Mouse (Mus musculus) heart, adult 18-20 months (tissue): Measurements from ENCODE around the gene Dnah6. TPM values are rescaled to one million over a fixed set of nuclear protein-coding genes. Genes with fewer than 3 reads are reported as not detected.

Source experiments
- DNase-seq, 2 experiments: peaks; one replicate each; pipeline ENCODE4 v3.0.0; 2021 to 2022; ENCODE audit warnings: mixed read lengths in 1 of 2
- total RNA-seq, 2 experiments: library from RNA; stranded (reverse); gene quantifications; 2 replicates each; pipeline ENCODE4 v1.2.3; 2021

The Dnah6 gene
- total RNA-seq, 2 experiments from 2014 or later = 0.05 to 0.51 TPM

DNA sequence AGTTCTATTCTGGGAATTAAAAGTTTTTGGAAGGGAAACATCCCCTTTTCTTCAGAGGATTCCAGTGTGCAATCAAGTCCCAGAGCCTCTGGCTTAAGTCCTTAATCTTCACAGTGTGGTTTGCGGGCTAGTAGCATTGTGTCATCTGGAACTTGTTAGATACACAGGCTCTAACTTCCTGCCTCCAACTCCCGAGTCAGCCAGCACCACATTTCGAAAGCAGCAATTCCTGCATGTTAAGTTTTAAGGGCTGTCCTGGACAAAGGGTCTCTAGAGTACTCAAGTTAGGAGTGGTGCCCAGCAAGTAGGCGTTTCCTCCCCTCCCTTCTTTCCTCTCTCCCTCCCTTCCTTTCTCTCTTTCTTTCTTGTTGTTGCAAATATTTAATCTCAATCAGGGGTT lies 7.0 kb upstream of the Dnah6 start:
- DNase-seq = peak; percentile 40 to 65

- DNase-seq = peak; percentile 25 to 73
These were observed 6.1 kb upstream of the Dnah6 start for GRCm38 (mm10) chr6:73227376-73228158.

GRCm38 (mm10) chr6:73222841-73223526 lies 1.5 kb upstream of the Dnah6 start:
- DNase-seq = peak; percentile 94 to 96

- DNase-seq = no peak
These were observed 696 bp upstream of the Dnah6 start for GRCm38 (mm10) chr6:73221958-73222735.

DNA sequence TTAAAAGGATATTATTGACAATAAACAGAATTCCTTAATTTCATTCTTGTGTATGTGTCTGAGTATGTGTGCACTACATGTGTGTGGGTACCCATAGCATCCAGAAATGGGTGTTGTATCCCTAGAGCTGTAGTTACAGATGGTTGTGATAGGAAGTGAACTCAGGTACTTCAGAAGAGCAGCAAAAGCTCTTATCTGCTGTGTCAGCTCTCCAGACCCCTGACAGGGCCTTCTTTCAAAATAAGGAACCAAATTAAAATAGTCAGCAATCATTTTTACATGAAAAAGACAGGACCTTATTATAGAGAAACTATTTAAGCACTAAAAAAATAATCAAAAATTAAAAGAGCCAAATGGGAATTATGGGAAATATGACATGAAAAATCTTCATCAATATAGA lies 9.8 kb downstream of the Dnah6 start:
- no peak for DNase-seq

GRCm38 (mm10) chr6:73211036-73211435 lies 10.4 kb downstream of the Dnah6 start:
- no peak for DNase-seq

- DNase-seq = peak in 1 of 2 experiments; percentile 12
These were observed 10.9 kb downstream of the Dnah6 start for GRCm38 (mm10) chr6:73210445-73210972.

DNA sequence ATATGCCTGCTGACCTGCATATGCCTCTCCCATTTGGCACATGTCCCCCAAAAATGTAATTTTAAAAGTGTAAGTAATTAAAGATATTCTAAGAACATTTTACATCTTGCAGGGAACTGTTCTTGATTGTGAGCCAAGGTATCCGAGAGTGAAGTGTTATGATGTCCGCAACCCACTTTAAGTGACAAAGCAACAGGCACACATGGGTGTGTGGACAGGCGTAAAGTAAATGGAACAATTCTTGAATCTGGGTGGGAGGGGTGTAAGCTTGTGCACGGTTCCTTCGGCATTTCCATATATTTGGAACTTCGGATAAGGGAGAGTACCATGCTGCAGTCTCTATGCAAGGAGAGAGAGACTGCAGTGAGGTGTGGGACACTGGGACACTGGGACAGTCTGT lies 11.9 kb downstream of the Dnah6 start:
- no peak for DNase-seq

DNA sequence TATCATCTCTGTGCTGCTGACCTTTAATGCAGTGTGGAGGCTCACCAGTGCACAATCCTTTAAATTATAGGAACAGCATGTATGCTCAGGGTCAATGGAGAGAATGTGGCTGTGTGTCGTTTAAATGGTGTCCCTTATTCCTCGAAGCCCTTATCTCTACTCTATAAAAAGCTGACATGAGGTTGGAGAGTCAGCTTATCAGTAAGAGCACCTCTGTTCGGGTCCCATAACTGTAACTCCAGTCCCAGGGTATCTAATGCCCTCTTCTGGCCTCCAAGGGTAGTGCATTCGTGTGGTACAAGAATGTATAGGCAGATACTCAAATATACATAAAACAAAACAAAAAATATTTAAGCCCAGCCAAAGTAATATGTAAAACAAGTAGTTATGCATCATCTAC lies 16.5 kb downstream of the Dnah6 start:
- peak in 1 of 2 experiments; percentile 17 for DNase-seq

- no peak for DNase-seq
These were observed 17.7 kb downstream of the Dnah6 start for GRCm38 (mm10) chr6:73203724-73204123.

DNA sequence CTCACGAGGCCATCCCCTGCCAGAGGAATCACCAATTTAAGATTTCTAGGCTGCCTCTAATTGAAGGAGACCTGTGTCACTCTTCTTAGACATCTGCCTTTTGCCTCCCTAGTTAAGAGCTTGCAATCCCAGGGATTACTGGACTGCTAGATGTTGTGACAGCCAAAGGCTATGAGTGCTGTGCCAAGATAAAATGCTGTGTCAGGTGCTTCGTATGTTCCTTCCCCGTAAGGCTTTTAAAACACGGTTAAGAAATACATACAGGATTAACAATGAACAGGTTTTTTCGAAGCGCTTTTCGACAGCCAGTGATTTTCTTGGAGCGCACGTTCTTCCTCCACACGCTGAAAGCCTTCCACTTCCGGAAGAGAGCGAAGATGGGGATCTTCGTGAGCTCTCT lies 26.2 kb downstream of the Dnah6 start:
- no peak for DNase-seq

DNA sequence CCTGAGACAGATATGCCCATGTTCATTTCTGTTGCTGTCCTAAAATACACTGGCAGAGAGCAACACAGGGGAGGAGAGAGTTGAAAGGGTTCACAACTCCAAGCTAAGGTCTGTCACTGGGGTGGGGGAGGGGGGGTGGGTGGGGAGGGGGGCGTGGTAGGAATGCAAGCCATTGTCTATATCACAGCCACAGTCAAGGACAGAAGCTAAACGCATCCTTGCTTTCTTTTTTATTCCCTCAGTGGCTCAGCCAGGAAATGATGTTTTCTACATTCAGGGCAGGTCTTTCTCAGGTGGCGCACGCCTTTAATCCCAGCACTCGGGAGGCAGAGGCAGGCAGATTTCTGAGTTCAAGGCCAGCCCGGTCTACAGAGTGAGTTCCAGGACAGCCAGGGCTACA lies 30.7 kb downstream of the Dnah6 start:
- DNase-seq = no peak

GRCm38 (mm10) chr6:73184276-73184675 lies 37.2 kb downstream of the Dnah6 start:
- no peak for DNase-seq

DNA sequence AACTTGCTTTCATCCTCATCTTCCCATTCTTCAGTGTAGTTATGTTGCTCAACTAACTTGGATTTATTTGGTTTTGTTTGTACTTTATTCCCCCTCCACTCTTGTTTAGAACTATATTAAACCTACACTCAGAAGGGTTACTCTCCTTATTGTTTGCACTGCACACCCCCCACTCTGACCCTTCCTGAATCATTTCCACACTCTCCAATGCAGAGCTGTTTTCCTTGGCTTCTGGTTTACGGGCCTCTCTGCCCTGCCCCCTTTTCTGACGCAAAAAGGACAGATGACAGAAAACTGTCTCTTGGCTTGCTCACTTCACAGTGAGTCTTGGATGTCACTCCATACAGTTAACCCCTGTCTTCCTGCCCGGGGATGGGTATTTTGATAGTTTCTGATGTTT lies 38.5 kb downstream of the Dnah6 start:
- DNase-seq = no peak

DNA sequence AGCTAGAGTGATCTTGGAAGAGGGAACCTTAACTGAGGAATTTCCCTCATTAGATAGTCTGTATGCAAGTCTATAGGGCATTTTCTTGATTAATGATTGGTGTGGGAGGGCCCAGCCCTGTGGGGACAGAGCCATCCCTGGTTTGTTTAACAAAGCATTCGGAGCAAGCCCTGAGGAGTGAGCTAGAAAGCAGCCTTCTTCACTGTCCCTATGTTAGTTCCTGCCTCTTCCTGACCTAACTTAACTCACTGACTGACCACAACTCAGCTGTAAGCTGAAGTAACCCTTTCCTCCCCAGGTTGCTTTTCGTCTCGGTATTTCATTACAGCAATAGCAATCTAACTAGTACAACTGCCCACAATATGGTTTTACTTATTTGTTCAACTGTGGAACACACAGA lies 39.0 kb downstream of the Dnah6 start:
- no peak for DNase-seq

- DNase-seq = no peak
These were observed 39.4 kb downstream of the Dnah6 start for GRCm38 (mm10) chr6:73182006-73182405.

DNA sequence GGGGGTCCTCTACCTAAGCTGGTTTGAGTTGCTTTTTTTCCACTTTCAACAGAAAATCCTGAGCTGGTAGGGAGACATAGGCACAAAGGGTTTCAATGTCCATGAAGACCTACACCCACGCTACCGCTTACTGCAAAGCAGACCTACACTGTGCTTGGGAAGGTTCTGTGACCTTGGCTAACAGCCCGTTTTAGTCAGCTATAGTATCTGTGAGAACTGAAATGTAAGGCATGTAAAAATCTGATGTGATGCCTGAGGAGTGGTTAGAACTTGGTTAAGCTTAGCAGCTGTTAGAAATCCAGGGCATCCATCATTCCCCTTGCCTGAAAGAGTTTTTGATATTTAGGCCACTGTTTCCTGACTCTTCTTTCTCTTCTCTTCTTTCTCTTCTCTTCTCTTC lies 46.3 kb downstream of the Dnah6 start:
- no peak for DNase-seq

DNA sequence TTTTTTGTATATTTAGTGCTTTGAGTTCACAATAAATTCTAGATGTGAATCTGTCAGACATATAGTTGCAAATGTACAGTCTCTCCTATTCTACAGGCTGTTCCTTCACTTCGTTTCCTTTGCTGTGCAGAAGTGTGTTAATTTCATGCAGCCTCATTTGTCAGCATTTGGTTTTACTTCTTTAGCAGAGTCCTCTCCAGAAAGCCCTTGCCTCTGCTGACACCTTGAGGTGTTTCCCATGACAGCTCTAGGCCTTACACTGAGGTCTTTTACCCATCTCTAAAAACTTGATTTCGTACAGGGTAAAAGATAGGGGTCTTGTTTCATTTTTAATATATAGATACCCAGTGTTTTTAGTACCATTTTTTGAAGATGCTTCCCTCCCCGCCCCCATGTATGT lies 54.2 kb downstream of the Dnah6 start:
- no peak for DNase-seq

DNA sequence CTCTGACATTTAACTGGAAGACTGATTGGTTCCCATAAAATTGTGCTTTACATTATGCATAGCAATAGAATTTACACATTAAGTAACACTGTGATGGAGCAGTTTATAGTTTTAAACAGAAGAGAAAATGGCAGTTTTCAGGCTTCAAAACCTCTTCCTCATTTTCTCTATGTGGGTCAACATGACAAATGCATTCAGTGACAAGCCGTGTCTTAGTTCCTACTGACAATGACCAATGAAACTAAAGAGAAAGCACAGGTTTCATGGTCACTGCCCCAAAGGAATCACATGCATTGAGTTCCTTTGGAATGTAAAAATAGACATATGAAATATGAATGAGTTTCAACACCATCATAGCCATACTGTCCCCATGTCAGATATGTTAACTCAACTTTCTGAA lies 58.5 kb downstream of the Dnah6 start:
- DNase-seq = no peak

DNA sequence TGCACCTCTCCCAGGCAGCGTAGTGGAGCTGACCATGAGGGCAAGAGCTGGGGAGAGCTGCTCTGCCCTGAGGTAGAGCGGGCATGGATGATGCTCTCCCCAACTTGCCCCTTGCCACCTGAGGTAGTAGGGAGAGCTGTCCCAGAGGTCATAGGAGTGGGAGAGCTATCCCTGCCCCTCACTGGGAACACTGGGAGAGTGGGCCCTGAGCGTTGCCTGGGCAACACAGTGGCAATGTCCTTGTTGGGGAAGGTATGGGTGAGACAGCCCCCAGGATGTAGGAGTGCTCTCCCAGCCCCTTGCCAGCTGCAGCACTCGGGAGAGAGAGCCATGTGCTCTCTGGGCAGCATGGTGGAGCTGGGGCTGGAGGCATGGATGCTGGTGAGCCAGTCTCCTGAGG lies 60.1 kb downstream of the Dnah6 start:
- no peak for DNase-seq

DNA sequence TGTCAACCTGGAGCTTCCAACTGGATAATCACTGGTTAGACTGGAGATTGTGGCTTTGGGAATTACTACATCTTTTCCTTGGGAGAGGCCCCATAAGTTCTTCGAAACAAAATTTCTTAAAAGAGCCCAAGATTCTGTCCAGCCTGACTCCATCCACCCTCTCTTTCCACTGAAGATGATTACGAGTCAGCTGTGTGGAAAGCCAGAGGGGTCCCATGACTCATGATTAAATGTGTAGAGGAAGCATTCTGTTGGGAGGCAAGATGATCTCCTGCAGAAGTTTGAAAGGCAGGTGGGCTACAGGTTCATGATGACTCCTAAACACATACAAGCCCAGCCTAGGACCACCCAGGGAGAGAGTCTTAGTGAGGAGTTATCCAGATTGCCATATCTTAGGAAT lies 66.0 kb downstream of the Dnah6 start:
- no peak for DNase-seq

GRCm38 (mm10) chr6:73153675-73154074 lies 67.8 kb downstream of the Dnah6 start:
- DNase-seq = peak; percentile 68 to 87

- no peak for DNase-seq
These were observed 78.0 kb downstream of the Dnah6 start for GRCm38 (mm10) chr6:73143403-73143802.
